Mouse (Mus musculus) urinary bladder, postnatal 36 days (tissue): ENCODE results near the gene Pla2g4e.

Experiments
- DNase-seq, 2 experiments: peaks; one replicate each; pipeline ENCODE4 v3.0.0; 2022; ENCODE audit warnings: low spot score in 2 of 2, mixed read lengths in 1 of 2

The Pla2g4e gene

DNA sequence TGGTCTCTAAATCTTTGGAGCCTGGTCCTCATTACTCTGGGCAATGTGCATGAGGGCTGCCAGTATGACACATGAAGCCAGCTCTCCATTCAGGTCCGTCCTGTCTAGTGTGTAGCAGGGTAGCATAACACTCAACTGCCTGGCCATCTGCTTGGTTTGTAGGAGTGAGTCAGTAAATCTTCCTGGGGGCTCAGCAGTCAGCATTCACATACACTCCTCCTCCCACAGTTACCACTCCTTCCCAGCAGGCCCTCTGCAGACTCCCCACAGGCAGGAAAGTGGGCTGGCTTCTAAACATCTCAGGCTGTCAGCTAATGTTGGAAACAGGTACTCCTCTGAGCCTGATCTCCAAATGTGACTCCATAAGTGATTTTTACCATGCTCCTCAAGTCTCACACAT, 121.0 kb downstream of the Pla2g4e start:
- DNase-seq: no peak

DNA sequence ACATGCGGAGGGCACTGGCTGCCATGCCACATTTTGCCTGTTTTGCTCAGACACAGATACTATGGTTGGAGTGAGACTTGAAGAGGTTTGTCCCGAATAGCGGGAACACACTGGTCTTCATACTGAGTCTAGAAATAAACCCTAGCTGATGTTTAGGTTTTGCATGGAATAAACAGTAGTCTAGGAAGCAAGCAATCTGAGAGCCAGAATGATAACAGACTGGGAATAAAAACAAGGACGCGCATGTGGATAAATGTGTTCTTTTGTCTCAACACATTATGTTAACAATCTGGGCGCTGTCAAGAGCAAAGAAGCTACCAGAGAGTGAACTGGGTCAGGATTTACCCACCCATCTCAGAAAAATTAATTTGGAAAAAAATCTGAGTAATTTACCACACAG, 122.2 kb downstream of the Pla2g4e start:
- DNase-seq: no peak

GRCm38 (mm10) chr2:120117346-120117745, 127.8 kb downstream of the Pla2g4e start:
- no peak for DNase-seq
